Mouse (Mus musculus) lung, embryonic 16.5 days (tissue): Measurements from ENCODE around the gene Ewsr1. TPM values are rescaled to one million over a fixed set of nuclear protein-coding genes. Genes with fewer than 3 reads are reported as not detected.
A peak's percentile ranks its signal among the peaks of the same experiment; 100 is the strongest.

Experiments
- ATAC-seq: fragments of 200-750 bp; cut with Nextera tagmentation; 2 replicates; pipeline ENCODE4 v1.8.0; 2017; ENCODE audit warnings: low read depth, mild to moderate bottlenecking, moderate library complexity
- H3K27ac ChIP-seq: fragments of 300-500 bp; sonication (generic); 2 replicates; pipeline ENCODE4 v1.5.1; 2014; ENCODE audit warnings: mild to moderate bottlenecking, control low read depth, low read length
- H3K27me3 ChIP-seq: fragments of 300-500 bp; sonication (generic); 2 replicates; pipeline ENCODE4 v1.6.1; 2014; ENCODE audit warnings: low read depth, low read length, mixed read lengths; ENCODE audit not compliant: control insufficient read depth, insufficient read depth
- H3K36me3 ChIP-seq: fragments of 300-500 bp; sonication (generic); 2 replicates; pipeline ENCODE4 v1.6.1; 2014; ENCODE audit warnings: low read length; ENCODE audit not compliant: control insufficient read depth, insufficient read depth
- H3K4me1 ChIP-seq: fragments of 300-500 bp; sonication (generic); replicated peaks from 2 replicates; pipeline ENCODE4 v1.6.1; 2014; ENCODE audit warnings: low read length, mixed read lengths; ENCODE audit not compliant: control insufficient read depth, insufficient read depth
- H3K4me2 ChIP-seq: fragments of 300-500 bp; sonication (generic); 2 replicates; pipeline ENCODE4 v1.6.1; 2014; ENCODE audit warnings: low read depth, low read length, control low read depth
- H3K4me3 ChIP-seq: fragments of 300-500 bp; sonication (generic); 2 replicates; pipeline ENCODE4 v1.5.1; 2014; ENCODE audit warnings: mild to moderate bottlenecking, low read length, control low read depth
- H3K9ac ChIP-seq: fragments of 300-500 bp; sonication (generic); 2 replicates; pipeline ENCODE4 v1.6.1; 2014; ENCODE audit warnings: low read length, control low read depth
- H3K9me3 ChIP-seq: fragments of 300-500 bp; sonication (generic); 2 replicates; pipeline ENCODE4 v1.6.1; 2016; ENCODE audit warnings: low read length; ENCODE audit not compliant: control insufficient read depth
- WGBS: fragments of 180-500 bp; shearing (Covaris S2); extraction: QIAGEN DNeasy Blood & Tissue Kit; methylation state at CpG from one replicate; pipeline ENCODE4 v1.1.7; 2014; 5-methylcytosine and 5-hydroxymethylcytosine counted together
- polyA plus RNA-seq: library from polyadenylated mRNA; unstranded; fragments of >200 nt; fragmentation: Nextera tagmentation; extraction: Ambion mirVana; gene quantifications from 2 replicates; pipeline ENCODE4 v1.2.1, GENCODE M21; 2015

Gene Ewsr1
- 709 and 717 TPM in 2 replicates for polyA plus RNA-seq

GRCm38 (mm10) chr11:5098736-5099542 lies at the start of gene Ewsr1, which contains the start of gene Rhbdd3:
Gene Ewsr1, minus strand, starts transcription at chr11:5099266.
Gene Rhbdd3, plus strand, starts transcription at chr11:5098926.
- H3K27me3 ChIP-seq: no peaks in the 10 kb centered on the region
- under 1% methylated on average over 87 of the region's 92 CpGs for WGBS
- H3K36me3 ChIP-seq: no peaks in the 10 kb centered on the region
- H3K9ac ChIP-seq: peak within 1 kb of the TSS; percentile 99
- peak within 1 kb of the TSS; percentile 92 for H3K4me2 ChIP-seq
- H3K4me1 ChIP-seq: peaks cover 23% of the 10 kb centered on the region
- ATAC-seq: peak; percentile 91
- peak within 1 kb of the TSS; percentile 99 for H3K4me3 ChIP-seq
- H3K9me3 ChIP-seq: no peaks in the 10 kb centered on the region
- H3K27ac ChIP-seq: peak within 1 kb of the TSS; percentile 98

GRCm38 (mm10) chr11:5145600-5145999 lies 46.5 kb upstream of the Ewsr1 start:
- H3K4me3 ChIP-seq: no peak overlapping the region
- no peaks in the 10 kb centered on the region for H3K36me3 ChIP-seq
- H3K9ac ChIP-seq: no peak overlapping the region
- no peak for ATAC-seq
- H3K9me3 ChIP-seq: no peaks in the 10 kb centered on the region
- 89% methylated on average over 3 of the region's 3 CpGs for WGBS
- H3K4me1 ChIP-seq: peaks cover 31% of the 10 kb centered on the region
- no peaks in the 10 kb centered on the region for H3K27me3 ChIP-seq
- no peak overlapping the region for H3K4me2 ChIP-seq
- H3K27ac ChIP-seq: no peak overlapping the region

GRCm38 (mm10) chr11:5141965-5142364 lies 42.9 kb upstream of the Ewsr1 start:
- WGBS: 64% methylated on average over 2 of the region's 2 CpGs
- no peak for ATAC-seq
- Histone ChIP-seq H3K4me2 (no peak overlapping the region), H3K9me3 (no peaks in the 10 kb centered on the region), H3K4me3 (no peak overlapping the region), H3K27me3 (no peaks in the 10 kb centered on the region), H3K27ac (peak overlapping the region; percentile 39), H3K4me1 (peaks cover 31% of the 10 kb centered on the region), H3K9ac (no peak overlapping the region; the same call in 1 of the 2 replicates), H3K36me3 (no peaks in the 10 kb centered on the region)

GRCm38 (mm10) chr11:5141252-5141651 lies 42.2 kb upstream of the Ewsr1 start:
- no peak overlapping the region for H3K4me2 ChIP-seq
- H3K4me3 ChIP-seq: no peak overlapping the region
- WGBS: 57% methylated on average over 5 of the region's 5 CpGs
- peak overlapping the region; percentile 64; the same call in 1 of the 2 replicates for H3K27ac ChIP-seq
- ATAC-seq: peak; percentile 34; the same call in 1 of the 2 replicates
- H3K36me3 ChIP-seq: no peaks in the 10 kb centered on the region
- H3K9ac ChIP-seq: 0 out of 2 replicates have a peak overlapping the region, but pooled peaks have one; percentile 17
- no peaks in the 10 kb centered on the region for H3K9me3 ChIP-seq
- no peaks in the 10 kb centered on the region for H3K27me3 ChIP-seq
- H3K4me1 ChIP-seq: peaks cover 31% of the 10 kb centered on the region

- Histone ChIP-seq H3K27ac (peak overlapping the region; percentile 64; the same call in 1 of the 2 replicates), H3K4me1 (peaks cover 37% of the 10 kb centered on the region), H3K9ac (no peak overlapping the region), H3K36me3 (no peaks in the 10 kb centered on the region), H3K4me3 (no peak overlapping the region), H3K27me3 (no peaks in the 10 kb centered on the region), H3K9me3 (no peaks in the 10 kb centered on the region), H3K4me2 (no peak overlapping the region)
- ATAC-seq: peak; percentile 24; the same call in 1 of the 2 replicates
- WGBS: 20% methylated on average over 8 of the region's 8 CpGs
These were observed 41.6 kb upstream of the Ewsr1 start for GRCm38 (mm10) chr11:5140619-5141018.

- WGBS: 46% methylated on average over 9 of the region's 9 CpGs
These were observed 40.3 kb upstream of the Ewsr1 start for GRCm38 (mm10) chr11:5139372-5139771.

GRCm38 (mm10) chr11:5138642-5139041 lies 39.6 kb upstream of the Ewsr1 start:
- Histone ChIP-seq H3K9me3 (no peaks in the 10 kb centered on the region), H3K9ac (no peak overlapping the region; the same call in 1 of the 2 replicates), H3K27me3 (no peaks in the 10 kb centered on the region), H3K4me2 (no peak overlapping the region), H3K4me3 (no peak overlapping the region), H3K4me1 (peaks cover 38% of the 10 kb centered on the region), H3K36me3 (no peaks in the 10 kb centered on the region), H3K27ac (peak overlapping the region; percentile 80)
- peak; percentile 58 for ATAC-seq
- WGBS: 25% methylated on average over 2 of the region's 2 CpGs

More at GRCm38 (mm10) chr11:5139372-5139771, 40.3 kb upstream of the Ewsr1 start:
- no peak overlapping the region for H3K4me3 ChIP-seq
- H3K9ac ChIP-seq: no peak overlapping the region; the same call in 1 of the 2 replicates
- ATAC-seq: no peak
- no peaks in the 10 kb centered on the region for H3K36me3 ChIP-seq
- no peaks in the 10 kb centered on the region for H3K27me3 ChIP-seq
- H3K9me3 ChIP-seq: no peaks in the 10 kb centered on the region
- H3K27ac ChIP-seq: peak overlapping the region; percentile 80
- H3K4me1 ChIP-seq: peaks cover 38% of the 10 kb centered on the region
- no peak overlapping the region for H3K4me2 ChIP-seq

GRCm38 (mm10) chr11:5135914-5136313 lies 36.8 kb upstream of the Ewsr1 start:
- 56% methylated on average over 11 of the region's 11 CpGs for WGBS
- H3K27ac ChIP-seq: peak overlapping the region; percentile 33; the same call in 1 of the 2 replicates
- H3K9ac ChIP-seq: no peak overlapping the region
- H3K4me1 ChIP-seq: peaks cover 29% of the 10 kb centered on the region
- H3K9me3 ChIP-seq: no peaks in the 10 kb centered on the region
- H3K36me3 ChIP-seq: no peaks in the 10 kb centered on the region
- peak; percentile 67 for ATAC-seq
- no peak overlapping the region for H3K4me2 ChIP-seq
- no peaks in the 10 kb centered on the region for H3K27me3 ChIP-seq
- H3K4me3 ChIP-seq: no peak overlapping the region

- no peak for ATAC-seq
- Histone ChIP-seq H3K9me3 (no peaks in the 10 kb centered on the region), H3K4me1 (peaks cover 7% of the 10 kb centered on the region), H3K27me3 (no peaks in the 10 kb centered on the region), H3K4me2 (no peak overlapping the region), H3K36me3 (no peaks in the 10 kb centered on the region), H3K9ac (no peak overlapping the region), H3K4me3 (no peak overlapping the region), H3K27ac (no peak overlapping the region)
- WGBS: 53% methylated on average over 4 of the region's 4 CpGs
These were observed 33.7 kb upstream of the Ewsr1 start for GRCm38 (mm10) chr11:5132751-5133150.
